Mouse (Mus musculus) bone marrow, adult 2 months (tissue): ENCODE measurements around the gene Ccdc88b.

Source experiments
- CTCF ChIP-seq: fragments of 200-500 bp; IDR thresholded peaks from 2 replicates; pipeline ENCODE4 v1.5.1; 2011; ENCODE audit warnings: low read length, control low read depth; ENCODE audit not compliant: control insufficient read depth, insufficient read depth
- POLR2A ChIP-seq: fragments of 200-500 bp; IDR thresholded peaks from 2 replicates; pipeline ENCODE4 v1.6.1; 2011; ENCODE audit warnings: low read depth, mild to moderate bottlenecking, control low read depth, low read length, borderline replicate concordance; ENCODE audit not compliant: control insufficient read depth

DNA sequence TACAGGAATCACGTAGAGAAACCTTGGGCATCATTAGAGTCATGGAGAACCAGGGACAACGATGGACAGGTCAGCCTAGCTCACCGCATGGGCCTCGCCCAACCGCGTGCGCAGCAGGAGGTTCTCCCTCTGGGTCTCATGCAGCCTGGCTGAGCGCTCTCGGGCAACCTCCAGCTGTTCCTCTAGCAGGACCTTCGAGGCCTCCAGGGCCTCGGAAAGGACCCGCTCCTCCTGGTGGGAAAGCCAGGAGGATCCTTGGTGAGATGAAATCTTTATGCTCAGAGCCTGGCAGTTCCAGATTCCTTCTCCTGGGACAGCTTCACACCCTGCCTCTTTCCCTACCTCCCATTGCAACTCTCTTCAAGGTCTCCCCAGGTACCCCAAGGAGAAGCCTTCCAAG is 3.4 kb downstream of the Ccdc88b start:
- TF ChIP-seq CTCF (no peak), POLR2A (no peak)
